ENCODE assay signal across 8 mouse cellular contexts in genomic region chr4:74252245-74253105, GRCm38 (mm10). TPM values are rescaled to one million over a fixed set of nuclear protein-coding genes. Genes with fewer than 3 reads are reported as not detected.
DNase-seq lines count a peak whose midpoint lies in the region; ATAC-seq and TF ChIP-seq lines count a peak whose summit lies in the region.

No protein-coding gene starts in this region.

- intact Hi-C loops in gastrocnemius, adult 2 months (cut with DNase I): loop anchor here (10.0 kb wide), 1 partner anchor 308 kb away; no protein-coding TSS in a partner anchor
- intact Hi-C loops in heart, postnatal 25 days (cut with DNase I): no loop called here

- peak overlapping the region; percentile 93 for H3K9ac ChIP-seq in embryonic facial prominence, embryonic 14.5 days (ENCODE audit: low read depth, low read length)

- ATAC-seq in embryonic facial prominence, embryonic 14.5 days (ENCODE audit: low read depth): peak; percentile 10

- H3K4me3 ChIP-seq in gastrocnemius, adult 2 months: peak overlapping the region; percentile 75
- H3K4me3 ChIP-seq in embryonic facial prominence, embryonic 14.5 days (ENCODE audit: low read depth, low read length): peak overlapping the region; percentile 88

- no peaks in the 10 kb centered on the region for H3K27me3 ChIP-seq in embryonic facial prominence, embryonic 14.5 days (replicated peaks; ENCODE audit: control insufficient read depth, insufficient read depth, low read length)

- peak overlapping the region; percentile 97 for H3K27ac ChIP-seq in gastrocnemius, adult 2 months
- peak overlapping the region; percentile 88 for H3K27ac ChIP-seq in embryonic facial prominence, embryonic 14.5 days (replicated peaks; ENCODE audit: low read depth, low read length)

- 2% methylated on average over 32 of the region's 46 CpGs for WGBS in embryonic facial prominence, embryonic 14.5 days

- DNase-seq in gastrocnemius, adult 2 months: peak; percentile 59
- DNase-seq in gastrocnemius, postnatal 4 days (ENCODE audit: low spot score in 2 of 2): no peak
- DNase-seq in NIH3T3 (ENCODE audit: low read depth): peak; percentile 77
- peak; percentile 70 for DNase-seq in embryonic facial prominence, embryonic 14.5 days (ENCODE audit: low spot score)
- peak; percentile 12 for DNase-seq in heart, postnatal 25 days (ENCODE audit: low spot score)
- peak; percentile 59 to 66 for DNase-seq in layer of hippocampus, postnatal 10 days (ENCODE audit: low spot score in 2 of 2)
- DNase-seq in lung, postnatal 25 days (ENCODE audit: low spot score): peak; percentile 35
- peak; percentile 38 for DNase-seq in right cerebral cortex, postnatal 4 days

- no peaks in the 10 kb centered on the region for H3K36me3 ChIP-seq in embryonic facial prominence, embryonic 14.5 days (ENCODE audit: control insufficient read depth, insufficient read depth, low read length)

- peak overlapping the region; percentile 82 for H3K4me2 ChIP-seq in embryonic facial prominence, embryonic 14.5 days (ENCODE audit: low read depth, low read length)

- TF ChIP-seq CTCF in gastrocnemius, adult 2 months (IDR thresholded peaks at IDR 0.05): no peak

- no peaks in the 10 kb centered on the region for H3K9me3 ChIP-seq in embryonic facial prominence, embryonic 14.5 days (ENCODE audit: control insufficient read depth, low read length)

- H3K4me1 ChIP-seq in embryonic facial prominence, embryonic 14.5 days (ENCODE audit: control insufficient read depth, insufficient read depth, low read length): peaks cover 11% of the 10 kb centered on the region; the same call in 1 of the 2 replicates

RNA-seq across cellular contexts. Expression of gene Kdm4c, which starts 10.2 kb away (rescaled TPM):
- 10 to 100 TPM in 1 of 2 experiments, 1 to 10 TPM in 1; 9.9 to 10.1 TPM for total RNA-seq in gastrocnemius, adult 2 months (2021)
- total RNA-seq in gastrocnemius, postnatal 4 days (2021): 10 to 100 TPM; 18.3 to 19.2 TPM
- 14.5 and 16.7 TPM in 2 replicates for polyA plus RNA-seq in embryonic facial prominence, embryonic 14.5 days (2014; fragmentation: Nextera tagmentation; extraction: Ambion mirVana)
- total RNA-seq in heart, postnatal 25 days (2021): 10 to 100 TPM; 12.3 to 12.8 TPM
- total RNA-seq in layer of hippocampus, postnatal 10 days (2021): 10 to 100 TPM; 24.6 to 25.1 TPM

Comparison
In these comparisons a context has a peak if more than half of its experiments do, and no peak if none do; other contexts are left out.
1. DNase-seq: peak in gastrocnemius, adult 2 months (single experiment), NIH3T3 (single experiment), embryonic facial prominence, embryonic 14.5 days (single experiment), heart, postnatal 25 days (single experiment), layer of hippocampus, postnatal 10 days (2 of 2), lung, postnatal 25 days (single experiment) and right cerebral cortex, postnatal 4 days (single experiment); none in gastrocnemius, postnatal 4 days (0 of 2).